Mouse (Mus musculus) granulocyte monocyte progenitor cell, adult 5-6 weeks (primary cell): ENCODE measurements around the gene Dph7. TPM values are rescaled to one million over a fixed set of nuclear protein-coding genes. Genes with fewer than 3 reads are reported as not detected.
A peak's percentile ranks its signal among the peaks of the same experiment; 100 is the strongest.

Experiments
- ATAC-seq: replicated peaks from 2 replicates; pipeline ENCODE4 v1.8.0; 2016; ENCODE audit warnings: mild to moderate bottlenecking, moderate TSS enrichment, inconsistent platforms; ENCODE audit not compliant: poor library complexity, severe bottlenecking
- total RNA-seq, 2 experiments: library from RNA; stranded (forward) in 1 of 2; stranded (reverse) in 1 of 2; fragments of 200-712, 200-1000 nt in 1 of 2; fragments of >200 nt in 1 of 2; fragmentation: Nextera tagmentation in 1 of 2; gene quantifications; 2 replicates each; pipeline ENCODE4 v1.2.3; 2014 to 2017

Dph7 gene
- total RNA-seq (2014; fragmentation: Nextera tagmentation), result 24.5 and 25.1 TPM in 2 replicates
- 21.1 and 23.7 TPM in 2 replicates for total RNA-seq (2017)

DNA sequence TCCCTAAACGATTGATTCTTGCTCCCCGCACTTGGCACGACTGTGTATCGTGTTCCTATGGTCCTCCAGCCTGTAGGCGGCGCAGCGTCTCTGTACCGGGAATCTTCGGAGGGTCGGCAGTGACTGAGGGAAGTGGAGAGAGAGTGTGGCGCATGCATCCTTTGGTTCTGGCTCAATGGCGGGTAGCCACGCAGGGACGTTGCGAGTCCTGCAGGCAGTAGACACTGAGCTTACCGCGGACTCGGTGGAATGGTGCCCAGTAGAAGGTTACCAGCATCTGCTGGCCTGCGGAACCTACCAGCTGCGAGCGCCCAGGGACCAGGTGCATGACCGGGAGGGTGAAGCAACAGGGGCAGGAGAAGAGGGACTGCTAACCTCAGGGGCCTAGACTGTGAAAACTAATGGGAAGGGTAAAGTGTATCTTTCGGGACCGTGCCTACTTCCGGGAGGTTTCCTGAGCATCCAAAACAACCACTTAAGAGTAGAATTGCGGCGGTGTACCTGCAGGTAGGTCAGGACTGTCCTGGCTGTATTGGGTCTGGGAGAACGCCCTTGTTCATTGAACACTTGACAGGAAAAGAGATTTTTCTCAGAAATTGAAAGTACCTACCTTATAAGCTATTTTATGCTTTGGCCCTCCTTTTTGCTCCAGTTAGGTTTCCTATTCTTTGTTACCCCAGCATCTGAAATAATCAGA is at the start of gene Dph7:
Dph7 (plus strand) TSS at position 97 of the 697 bp plus-strand sequence.
- ATAC-seq, result peak; percentile 99

DNA sequence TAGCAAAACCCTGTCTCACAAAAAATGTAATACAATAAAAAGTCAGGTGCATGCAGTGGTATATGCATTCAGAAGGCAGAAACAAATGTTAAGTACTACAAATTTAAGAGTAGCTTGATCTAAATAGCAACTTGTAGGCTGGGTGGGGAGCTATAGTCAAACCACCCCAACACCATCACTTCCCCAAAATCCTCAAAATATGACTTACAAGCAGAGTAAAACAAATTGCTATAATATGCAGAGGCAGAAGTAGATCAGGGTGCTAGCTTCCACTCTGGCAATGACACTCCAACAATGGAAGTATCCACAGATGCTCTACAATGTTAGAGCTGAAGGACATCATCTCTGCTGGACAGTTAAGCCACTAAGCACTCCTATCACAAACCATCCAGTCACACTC is 49.6 kb upstream of the Dph7 start:
- ATAC-seq, result no peak

GRCm38 (mm10) chr2:24914762-24915161 is 47.4 kb upstream of the Dph7 start:
- no peak for ATAC-seq

- peak; percentile 94 for ATAC-seq
These were observed 43.0 kb upstream of the Dph7 start, which contains the start of gene Ehmt1 for GRCm38 (mm10) chr2:24918930-24919838. Ehmt1 (minus strand) TSS chr2:24919614.

- ATAC-seq, result peak; percentile 33
These were observed 42.4 kb upstream of the Dph7 start for GRCm38 (mm10) chr2:24919839-24920175.

DNA sequence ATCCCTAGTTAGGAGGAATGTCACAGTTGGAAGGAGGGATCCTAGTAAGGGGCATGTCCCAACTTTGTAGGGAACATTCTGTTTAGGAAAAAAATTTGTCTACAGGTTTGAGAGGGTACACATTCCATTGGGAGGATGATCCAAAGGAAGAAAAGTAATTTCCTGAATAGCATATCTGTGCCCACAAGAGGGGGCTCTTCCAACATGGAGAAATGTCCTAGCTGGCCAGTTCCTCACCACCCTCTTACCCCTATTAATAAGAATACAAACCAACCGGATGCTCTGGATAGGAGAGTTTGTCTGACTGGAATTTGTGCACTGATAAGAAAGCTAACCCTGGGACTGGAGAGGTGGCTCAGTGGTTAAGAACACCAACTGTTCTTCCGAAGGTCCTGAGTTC is 38.6 kb upstream of the Dph7 start:
- no peak for ATAC-seq

GRCm38 (mm10) chr2:24925284-24925683 is 36.9 kb upstream of the Dph7 start:
- ATAC-seq, result no peak

DNA sequence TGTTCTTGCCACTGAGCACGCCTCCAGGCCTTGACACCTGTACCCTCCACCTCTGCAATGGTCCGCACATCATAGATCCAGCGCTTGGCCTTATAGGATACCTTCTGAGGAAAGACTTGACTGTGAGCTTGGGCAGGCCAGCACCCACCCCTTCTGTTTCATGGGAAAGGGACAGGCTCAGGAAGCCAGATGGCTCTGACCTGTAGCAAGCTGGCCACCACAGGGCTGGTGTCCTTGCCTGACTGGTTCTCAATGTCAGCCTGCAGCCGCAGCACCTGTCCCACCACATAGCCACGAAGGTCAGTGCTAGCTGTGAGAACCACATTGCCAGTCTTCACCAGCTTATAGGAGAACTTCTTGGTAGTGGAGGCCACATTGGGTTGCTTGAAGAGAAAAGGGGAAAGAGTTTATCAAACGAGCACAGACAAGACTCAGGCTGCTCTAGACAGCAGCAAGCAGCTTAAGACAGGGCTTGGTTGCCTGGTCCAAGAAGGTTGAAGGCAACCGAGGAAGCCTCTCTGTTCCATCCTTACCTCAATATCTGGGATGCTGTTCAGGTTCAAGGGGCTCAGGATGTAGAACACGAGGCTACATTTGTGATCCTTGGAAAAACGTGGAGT is 35.7 kb upstream of the Dph7 start:
- ATAC-seq, result no peak

DNA sequence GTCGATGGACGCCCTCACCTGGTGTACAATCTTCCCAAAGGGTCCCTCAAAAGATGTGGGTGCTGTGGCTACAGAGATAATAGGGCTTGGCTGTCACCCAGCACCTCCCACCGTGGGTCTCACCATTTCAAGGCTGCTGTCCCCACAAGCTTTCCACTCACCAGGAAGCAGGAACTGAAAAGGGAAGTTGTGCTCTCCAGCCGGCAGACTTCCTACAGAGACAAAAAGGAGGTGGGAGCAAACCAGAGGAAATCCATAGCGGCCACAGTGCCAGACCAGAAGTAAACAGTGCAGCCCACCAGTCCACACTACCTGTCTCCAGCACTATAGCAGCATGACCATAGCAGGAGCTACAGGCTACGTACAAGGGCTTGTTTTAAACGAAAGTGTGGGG is 35.2 kb upstream of the Dph7 start:
- ATAC-seq, result peak; percentile 77

DNA sequence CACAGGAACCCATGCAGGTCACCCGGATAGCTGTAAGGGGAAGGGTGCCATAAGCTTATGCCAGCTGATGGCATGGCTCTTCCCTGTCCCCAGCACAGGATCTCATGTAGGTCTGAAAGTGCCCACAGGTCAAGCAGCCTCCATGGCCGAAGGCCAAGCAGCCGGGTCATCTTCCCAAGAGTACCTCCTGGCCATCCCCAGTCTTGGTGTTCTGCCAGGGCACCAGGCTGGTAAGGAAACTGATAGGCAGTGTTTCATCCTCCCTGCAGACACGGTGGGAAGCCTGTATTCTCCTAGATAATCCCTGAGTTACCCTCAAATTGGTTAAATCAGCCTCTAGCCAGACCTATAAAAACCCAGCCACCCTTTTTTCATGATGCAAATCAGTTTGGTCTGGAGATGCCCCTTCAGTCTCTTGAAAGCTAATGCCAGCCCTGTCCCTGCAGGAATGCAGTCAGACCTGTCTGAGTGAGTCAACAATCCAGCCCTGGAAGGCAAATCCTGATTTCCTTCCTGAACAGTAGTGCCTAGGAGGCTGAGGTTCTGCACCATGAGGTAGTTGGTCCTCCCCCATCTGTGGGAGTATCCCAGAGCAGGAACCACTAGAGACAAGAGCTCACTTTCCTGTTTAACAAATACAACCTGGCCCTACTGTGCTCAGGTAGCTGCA is 34.3 kb upstream of the Dph7 start:
- ATAC-seq, result no peak

- ATAC-seq, result no peak
These were observed 33.1 kb upstream of the Dph7 start for GRCm38 (mm10) chr2:24929119-24929518.

DNA sequence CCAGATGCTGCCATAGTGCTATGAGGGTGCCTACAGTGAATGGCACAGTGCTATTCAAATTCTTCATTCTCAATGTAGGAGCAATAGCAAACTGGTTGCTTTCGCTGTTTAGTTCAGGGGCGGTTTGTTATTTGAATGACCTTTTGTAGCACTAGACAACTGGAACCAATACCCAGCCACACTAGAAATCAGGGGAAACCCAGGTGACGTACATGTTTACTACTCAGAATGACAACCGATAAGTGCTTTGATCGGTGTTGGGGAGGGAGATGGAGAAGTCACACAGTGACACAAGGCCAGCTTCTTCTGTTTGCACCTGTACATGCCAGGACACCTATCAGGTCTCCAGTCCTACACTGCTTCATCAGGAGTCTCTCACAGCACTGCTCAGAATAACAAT is 32.6 kb upstream of the Dph7 start:
- ATAC-seq, result no peak

DNA sequence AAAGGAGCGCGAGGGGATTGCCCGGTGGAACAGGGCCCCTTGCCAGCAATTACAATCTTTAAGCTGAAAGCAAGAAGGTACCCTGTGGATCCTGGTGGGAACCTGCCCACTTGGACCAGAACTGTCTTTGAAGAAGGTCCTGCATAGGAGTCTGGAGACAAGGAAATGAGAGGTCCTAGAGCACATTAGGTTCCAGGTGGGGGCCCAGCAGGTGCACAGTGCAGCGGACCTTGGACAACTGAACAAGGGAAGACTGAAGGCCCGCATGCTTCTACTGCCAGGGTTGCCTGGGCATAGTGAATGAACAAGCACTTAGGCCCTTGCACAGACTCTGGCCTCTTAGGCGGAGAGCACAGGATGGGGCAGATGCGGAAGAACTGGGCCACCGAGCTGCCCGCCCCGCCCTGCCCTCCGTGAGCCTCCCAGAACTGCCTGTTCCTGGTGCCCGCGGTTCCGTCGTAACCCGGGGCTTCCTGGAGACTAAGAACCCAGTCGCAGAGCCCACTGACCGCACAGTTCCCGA is 27.7 kb upstream of the Dph7 start:
- peak; percentile 61 for ATAC-seq

DNA sequence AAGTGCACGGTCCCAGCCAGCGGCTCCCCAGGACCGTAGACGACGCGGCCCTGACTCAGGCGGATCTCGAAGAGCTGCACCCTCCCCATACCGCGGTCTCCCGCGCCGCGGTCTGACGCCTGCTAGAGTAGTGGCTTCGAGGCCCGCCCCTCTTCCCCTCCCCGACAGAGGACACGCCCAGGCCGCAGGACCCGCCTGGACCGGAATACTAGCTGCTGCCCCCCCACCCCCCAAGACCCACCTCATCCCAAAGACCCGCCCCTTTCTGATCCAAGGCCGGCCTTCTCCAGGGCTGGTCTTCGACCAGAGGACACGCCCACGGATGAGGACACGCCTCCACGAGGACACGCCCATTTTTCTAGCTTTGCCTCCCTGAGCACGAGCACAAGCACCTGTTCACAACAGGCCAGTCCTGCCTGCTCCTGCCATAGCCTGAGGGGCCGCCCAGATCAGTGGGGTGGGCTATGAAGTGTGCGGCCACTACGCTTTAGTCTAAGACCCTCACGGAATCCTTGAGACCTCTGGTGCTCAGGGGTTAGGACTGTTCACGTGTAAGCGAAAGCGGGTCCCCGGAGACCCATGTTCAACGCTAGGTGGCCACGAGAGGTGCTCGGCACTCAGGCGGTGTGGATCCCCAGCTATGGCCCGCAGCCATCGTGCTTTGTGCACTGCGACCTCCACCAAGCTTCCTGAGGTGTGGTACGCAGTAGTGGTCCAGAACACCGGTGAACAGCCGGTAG is 27.0 kb upstream of the Dph7 start, which contains the start of gene Arrdc1:
Arrdc1 (minus strand) TSS at position 196 of the 740 bp plus-strand sequence.
- peak; percentile 87 for ATAC-seq

DNA sequence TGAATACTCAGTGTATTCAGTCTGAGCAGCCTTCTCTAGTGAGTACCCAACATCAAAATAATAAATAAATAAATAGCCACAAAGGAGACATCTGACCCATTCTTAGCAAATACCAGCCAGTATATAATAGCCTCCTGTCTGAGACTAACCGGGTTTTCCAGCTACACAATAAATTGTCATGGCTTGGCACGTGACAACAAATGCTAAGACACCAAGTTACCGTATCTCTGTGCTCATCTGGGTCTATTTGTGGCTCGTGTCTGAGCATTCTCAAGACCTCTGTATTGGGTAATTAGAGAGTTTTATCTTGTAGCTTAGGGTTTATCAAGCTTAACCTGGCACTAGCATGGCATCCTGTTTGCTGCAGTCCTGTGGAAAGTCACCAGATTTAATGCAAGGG is 20.1 kb upstream of the Dph7 start:
- ATAC-seq, result no peak

GRCm38 (mm10) chr2:24944304-24944703 is 17.9 kb upstream of the Dph7 start:
- ATAC-seq, result peak; percentile 68

DNA sequence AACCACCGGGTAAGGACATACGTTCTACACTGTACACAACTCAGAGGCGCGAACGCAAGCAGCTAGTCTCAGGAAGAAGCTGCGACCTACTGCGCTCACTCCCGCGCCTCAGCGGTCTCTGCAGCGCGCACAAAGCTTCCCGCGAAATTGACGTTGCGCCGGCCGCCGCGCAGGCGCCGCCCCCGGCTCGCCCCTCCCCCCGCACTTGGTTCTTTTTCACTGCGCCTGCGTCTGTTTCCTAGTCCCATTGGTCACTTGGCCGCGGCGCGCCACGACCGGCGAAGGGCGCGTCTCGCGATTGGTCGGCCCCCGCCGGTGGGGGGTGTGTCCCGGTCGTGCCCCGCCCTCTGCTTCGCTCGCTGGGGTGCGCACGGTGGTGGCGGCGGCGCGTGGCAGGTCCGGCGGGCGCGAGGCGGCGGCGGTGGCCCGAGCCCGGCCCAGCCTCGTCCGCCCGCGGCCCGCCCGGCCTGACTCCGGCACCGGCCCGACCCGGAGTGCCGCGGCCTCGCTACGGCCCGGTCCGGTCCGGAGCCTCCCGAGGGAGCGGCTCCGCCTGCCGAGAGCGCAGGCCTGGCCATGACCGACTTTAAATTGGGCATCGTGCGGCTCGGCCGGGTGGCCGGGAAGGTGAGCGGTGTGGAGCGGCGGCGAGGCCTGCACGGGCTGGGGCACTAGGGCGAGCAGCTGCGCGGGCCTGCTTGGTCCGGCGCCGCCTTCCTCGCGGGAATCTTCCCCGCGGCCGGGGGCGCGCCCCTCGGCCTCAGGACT is 12.6 kb upstream of the Dph7 start, which contains the start of gene Zmynd19:
Zmynd19 (plus strand) TSS at position 372 of the 768 bp plus-strand sequence.
- ATAC-seq, result peak; percentile 98

GRCm38 (mm10) chr2:24950189-24950535 is 12.0 kb upstream of the Dph7 start:
- peak; percentile 21 for ATAC-seq
